Mouse (Mus musculus) monocyte, adult 59 days (primary cell): Measurements from ENCODE around the gene Olfr1002. TPM values are rescaled to one million over a fixed set of nuclear protein-coding genes. Genes with fewer than 3 reads are reported as not detected.

Experiments
- total RNA-seq, 2 experiments: library from RNA; stranded (reverse); gene quantifications; one replicate each; pipeline ENCODE4 v1.2.4; 2023

The Olfr1002 gene
- not detected for total RNA-seq

DNA sequence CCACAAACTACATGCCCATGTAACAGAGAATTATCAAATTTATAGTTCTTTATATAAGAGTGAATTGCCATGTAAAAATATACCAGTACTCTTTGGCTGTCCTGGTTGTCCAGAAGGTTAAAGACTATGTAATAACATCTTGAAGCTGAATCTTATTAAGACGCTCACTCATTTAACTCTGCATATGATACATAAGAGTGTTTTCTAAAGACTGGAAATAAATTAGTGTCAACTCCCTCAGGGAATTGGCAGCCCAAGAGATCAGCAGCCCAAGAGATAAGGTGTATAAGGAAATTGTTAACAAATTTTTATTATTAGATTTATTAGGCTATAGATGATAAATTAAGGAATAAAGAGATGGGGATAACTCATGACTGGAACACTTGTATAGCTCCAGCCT is at the start of gene Olfr1002:
TSS of gene Olfr1002 (minus strand) at position 101 of the 400 bp plus-strand sequence.

DNA sequence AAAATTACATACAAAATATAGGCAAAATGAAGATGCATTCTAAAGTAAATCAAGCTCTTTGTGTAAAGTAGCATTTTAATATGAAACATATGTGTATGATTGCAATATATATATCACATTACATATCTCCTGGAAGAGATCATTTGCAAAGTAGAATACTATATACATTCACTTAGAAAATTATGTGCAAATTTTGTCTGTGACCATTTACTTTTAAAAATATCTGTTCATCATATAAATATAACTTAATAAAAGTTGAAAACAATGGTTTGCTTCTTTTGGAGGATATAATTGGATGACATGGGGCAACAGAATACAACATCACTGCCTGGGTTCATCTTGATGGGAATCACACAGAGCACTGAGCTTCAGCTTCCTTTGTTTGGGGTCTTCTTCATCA is 38.6 kb upstream of the Olfr1002 start, which contains the start of gene Olfr1008:
TSS of gene Olfr1008 (plus strand) at position 301 of the 400 bp plus-strand sequence.

DNA sequence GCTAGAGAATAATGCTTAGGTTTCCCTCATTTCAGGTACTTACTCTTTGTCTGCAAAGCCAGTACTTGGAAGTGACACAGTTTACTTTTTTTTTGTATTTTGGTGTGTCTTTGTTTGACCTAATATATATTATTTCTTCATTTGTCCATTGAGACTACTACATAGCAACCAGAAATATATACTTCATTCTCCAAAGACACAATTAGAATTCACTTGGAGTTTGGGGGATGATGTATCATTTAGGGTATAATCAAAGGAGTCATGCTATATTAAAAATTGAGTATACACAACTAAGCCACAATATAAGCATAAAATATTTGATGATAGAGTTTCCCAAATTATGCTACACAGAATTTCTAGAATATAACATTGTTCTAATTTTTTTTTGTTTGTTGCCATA is 28.2 kb upstream of the Olfr1002 start, which contains the start of gene Olfr1006:
TSS of gene Olfr1006 (minus strand) at position 101 of the 400 bp plus-strand sequence.

DNA sequence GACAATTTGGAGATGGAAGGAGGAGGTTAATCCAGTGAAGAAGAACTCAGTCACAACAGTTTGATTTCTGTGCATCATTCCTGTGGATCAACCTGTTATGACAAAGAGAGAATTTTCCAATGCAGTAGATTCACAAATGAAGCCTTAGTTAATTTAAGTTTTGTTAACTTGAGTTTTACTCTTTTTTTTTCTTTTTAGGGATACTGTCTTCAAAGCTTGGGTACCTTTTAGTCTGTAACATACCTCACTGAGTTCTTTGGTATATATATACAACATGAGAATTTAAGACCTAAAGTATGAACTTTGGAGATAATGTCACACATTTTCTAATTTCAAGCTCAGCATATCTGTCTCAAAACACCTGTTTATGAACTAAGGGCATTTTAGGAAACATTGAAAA is 13.9 kb upstream of the Olfr1002 start, which contains the start of gene Olfr154:
TSS of gene Olfr154 (minus strand) at position 101 of the 400 bp plus-strand sequence.

DNA sequence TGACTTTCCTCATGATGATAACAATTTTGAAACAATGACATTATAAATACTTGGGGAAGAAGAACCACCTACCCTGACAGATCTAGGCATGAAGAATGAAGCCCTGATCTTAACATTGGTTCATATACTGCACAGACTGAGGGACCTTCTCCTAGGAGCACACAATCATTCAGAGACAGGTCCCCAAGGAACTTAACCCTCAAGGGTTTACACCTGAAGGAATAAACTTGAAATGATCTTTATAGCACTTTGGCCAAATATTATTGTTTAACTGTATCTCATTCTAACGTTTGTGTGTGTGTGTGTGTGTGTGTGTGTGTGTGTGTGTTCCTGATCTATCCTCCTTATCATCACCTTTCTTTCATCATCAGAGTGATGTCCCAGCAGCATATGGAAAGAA is 38.7 kb downstream of the Olfr1002 start, which contains the start of gene Olfr1000:
TSS of gene Olfr1000 (minus strand) at position 101 of the 400 bp plus-strand sequence.

Other genes starting within 250 kb of the Olfr1002 start
- gene Olfr992, start 241.2 kb downstream of the Olfr1002 start, total RNA-seq = not detected
- gene Olfr993, start 235.8 kb downstream of the Olfr1002 start, total RNA-seq = not detected
- gene Olfr994, start 214.3 kb downstream of the Olfr1002 start, total RNA-seq = not detected
- not detected for gene Olfr995, start 207.1 kb downstream of the Olfr1002 start, total RNA-seq
- gene 4833423E24Rik, start 131.7 kb downstream of the Olfr1002 start, total RNA-seq = not detected
- gene Olfr996, start 71.5 kb downstream of the Olfr1002 start, total RNA-seq = not detected
- not detected for gene Olfr998, start 61.8 kb downstream of the Olfr1002 start, total RNA-seq
- not detected for gene Olfr1000, start 38.8 kb downstream of the Olfr1002 start, total RNA-seq
- gene Olfr154, start 13.8 kb upstream of the Olfr1002 start, total RNA-seq = not detected
- not detected for gene Olfr1006, start 28.1 kb upstream of the Olfr1002 start, total RNA-seq
- gene Olfr1008, start 38.7 kb upstream of the Olfr1002 start, total RNA-seq = not detected
- not detected for gene Olfr1009, start 64.7 kb upstream of the Olfr1002 start, total RNA-seq
- not detected for gene Olfr1012, start 112.1 kb upstream of the Olfr1002 start, total RNA-seq
- gene Olfr1013, start 116.4 kb upstream of the Olfr1002 start, total RNA-seq = not detected
- not detected for gene Olfr1014, start 122.0 kb upstream of the Olfr1002 start, total RNA-seq
- not detected for gene Olfr1015, start 131.3 kb upstream of the Olfr1002 start, total RNA-seq
- not detected for gene Olfr1016, start 151.8 kb upstream of the Olfr1002 start, total RNA-seq
- gene Olfr1018, start 167.8 kb upstream of the Olfr1002 start, total RNA-seq = not detected
- not detected for gene Olfr1019, start 194.8 kb upstream of the Olfr1002 start, total RNA-seq
- gene Olfr1020, start 196.3 kb upstream of the Olfr1002 start, total RNA-seq = not detected
- gene Olfr1022, start 217.9 kb upstream of the Olfr1002 start, total RNA-seq = not detected
- gene Olfr1023, start 234.9 kb upstream of the Olfr1002 start, total RNA-seq = not detected